Mouse (Mus musculus): Measurements from ENCODE around the gene Tctn1.

- TF ChIP-seq CTCF (IDR thresholded peaks at IDR 0.05) = no peak
- no peak for TF ChIP-seq POLR2A (IDR thresholded peaks at IDR 0.05; ENCODE audit: insufficient read depth, low read depth, low read length)
- no peak for TF ChIP-seq EP300 (IDR thresholded peaks at IDR 0.05; ENCODE audit: insufficient read depth, low read depth, low read length)
These were observed 35.5 kb downstream of the Tctn1 start for GRCm38 (mm10) chr5:122228772-122229171.

All from heart, adult 2 months (tissue).